Mouse (Mus musculus) spleen, postnatal 14 days (tissue): ENCODE results near the gene Isx.

Experiments used
- DNase-seq, 2 experiments: peaks; one replicate each; pipeline ENCODE4 v3.0.0; 2021 to 2022; ENCODE audit warnings: low spot score in 2 of 2

Isx gene

DNA sequence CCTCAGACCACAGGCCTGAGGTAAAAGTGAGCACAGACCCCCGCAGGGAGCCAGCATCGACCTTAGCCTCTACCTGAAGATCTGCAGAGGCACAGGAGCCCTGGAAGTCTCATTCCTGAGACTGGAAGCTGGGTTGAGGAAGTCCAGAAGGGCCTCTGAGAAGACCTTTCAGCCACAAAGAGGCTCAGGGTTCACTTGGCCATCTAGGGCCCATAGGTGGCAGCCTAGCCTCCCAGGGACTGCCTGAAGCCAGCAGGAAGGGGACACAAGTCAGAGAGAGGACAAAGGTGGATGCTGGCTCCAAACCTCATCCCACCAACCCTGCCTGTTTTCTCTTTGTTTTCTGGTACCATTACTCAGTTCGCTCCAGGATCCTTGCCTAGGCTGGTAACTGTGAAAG, at the start of gene Isx:
Isx (plus strand) TSS at position 234 of the 400 bp plus-strand sequence.
- no peak for DNase-seq

DNA sequence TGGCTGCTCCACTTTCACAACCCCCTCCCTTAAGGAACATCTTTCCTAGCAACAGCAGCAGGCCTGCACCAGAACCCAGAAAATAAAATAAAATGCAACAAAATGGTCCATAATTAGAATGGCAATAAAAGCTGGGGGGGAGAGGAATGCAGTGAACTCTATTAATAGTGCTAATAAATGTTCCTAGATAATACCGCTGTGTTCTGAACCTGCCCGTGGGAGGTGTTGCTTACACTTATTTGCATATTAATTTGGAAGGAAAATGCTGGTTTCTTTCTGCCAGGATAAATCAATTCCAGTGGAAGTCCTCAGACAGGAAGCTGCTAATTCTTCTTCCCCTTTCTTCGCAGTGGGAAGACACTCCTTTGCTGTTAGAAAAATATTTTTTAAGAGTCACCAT, 45.3 kb upstream of the Isx start:
- no peak for DNase-seq

DNA sequence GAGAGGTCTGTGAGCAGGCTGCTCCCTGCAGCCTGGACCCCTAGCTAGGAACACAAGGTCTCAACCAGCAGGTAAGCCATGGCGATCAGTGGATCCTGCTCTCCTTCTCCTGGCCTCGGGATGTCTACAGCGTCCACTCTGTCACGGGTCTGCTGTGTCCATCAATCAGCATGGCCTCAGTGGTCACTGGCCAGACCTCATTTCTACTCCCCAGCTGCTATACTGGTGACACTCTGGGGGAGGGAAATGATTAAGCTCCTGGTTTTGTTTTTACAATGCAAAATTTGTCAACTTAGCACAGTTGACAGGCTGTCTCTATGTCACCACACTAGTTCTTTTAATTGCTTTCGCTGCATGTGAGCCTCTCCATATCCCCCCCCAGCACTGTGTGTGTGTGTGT, 41.7 kb upstream of the Isx start:
- DNase-seq = no peak

DNA sequence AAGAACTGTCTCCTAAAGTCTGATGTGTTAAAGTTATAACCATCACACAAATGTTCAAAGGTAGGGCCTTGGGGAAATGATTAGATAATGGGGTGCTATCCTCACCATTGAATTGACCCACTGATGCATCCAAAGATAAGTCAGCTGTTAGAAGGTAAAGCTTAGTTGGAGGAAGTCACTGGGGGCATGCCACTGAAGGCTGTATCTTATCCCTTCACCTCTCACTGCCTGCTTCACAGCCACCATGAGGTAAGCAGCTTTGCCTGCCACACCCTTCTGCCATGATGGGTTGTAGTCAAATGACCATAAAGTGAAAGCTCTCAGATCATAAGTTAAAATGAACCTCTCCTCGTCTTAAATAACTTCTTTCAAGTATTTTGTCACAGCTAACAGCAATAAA, 38.7 kb upstream of the Isx start:
- DNase-seq = no peak

DNA sequence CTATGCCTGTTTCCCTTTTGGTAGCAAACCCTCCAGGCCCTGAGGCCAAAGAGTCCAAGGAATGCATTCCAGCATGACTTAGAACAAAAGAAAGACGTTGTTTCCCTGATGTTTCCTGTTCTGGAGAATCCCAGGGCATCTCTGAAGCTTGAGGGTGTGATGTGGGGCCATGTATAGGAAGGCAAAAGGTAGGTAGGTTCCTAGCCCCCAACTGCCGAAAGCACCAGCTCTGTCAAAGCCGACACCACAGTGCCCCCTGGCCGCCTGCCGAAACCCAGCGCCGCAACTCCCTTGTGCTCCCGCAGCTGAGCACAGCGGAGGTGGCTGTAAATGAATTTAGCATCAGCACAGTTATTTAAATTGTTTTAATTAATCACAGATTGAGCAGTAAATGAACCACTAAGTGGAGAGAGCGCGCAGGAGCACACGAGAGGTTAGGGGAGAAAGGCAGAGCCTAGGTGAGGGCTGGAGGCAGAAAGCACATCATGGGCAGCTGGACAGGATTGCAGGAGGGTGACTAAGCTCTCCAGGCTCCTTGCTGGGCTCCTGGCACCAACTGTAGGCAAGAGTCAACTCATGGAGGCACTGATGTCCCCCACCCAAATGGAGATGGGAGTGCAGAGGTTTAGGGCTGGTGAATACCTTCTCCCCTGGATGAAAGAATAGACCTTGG, 25.5 kb upstream of the Isx start:
- no peak for DNase-seq

DNA sequence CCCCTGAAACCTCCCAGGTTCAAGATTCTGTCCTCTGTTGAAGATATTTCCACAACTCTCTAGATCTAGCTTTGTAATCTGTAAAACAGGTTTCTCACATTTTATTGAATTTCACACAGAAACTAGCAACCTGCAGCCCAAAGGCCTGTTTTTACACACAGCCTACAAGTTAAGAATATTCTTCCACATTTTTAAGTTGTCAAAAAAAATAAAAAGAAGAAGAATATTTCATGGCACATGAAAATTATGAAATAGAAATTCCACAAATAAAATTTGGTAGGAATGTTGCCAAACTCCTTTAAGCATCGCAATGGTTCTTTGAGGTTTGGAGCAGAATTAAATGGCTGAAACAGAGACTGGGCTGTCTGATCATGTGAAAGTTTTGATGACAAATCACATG, 24.3 kb upstream of the Isx start:
- no peak for DNase-seq

DNA sequence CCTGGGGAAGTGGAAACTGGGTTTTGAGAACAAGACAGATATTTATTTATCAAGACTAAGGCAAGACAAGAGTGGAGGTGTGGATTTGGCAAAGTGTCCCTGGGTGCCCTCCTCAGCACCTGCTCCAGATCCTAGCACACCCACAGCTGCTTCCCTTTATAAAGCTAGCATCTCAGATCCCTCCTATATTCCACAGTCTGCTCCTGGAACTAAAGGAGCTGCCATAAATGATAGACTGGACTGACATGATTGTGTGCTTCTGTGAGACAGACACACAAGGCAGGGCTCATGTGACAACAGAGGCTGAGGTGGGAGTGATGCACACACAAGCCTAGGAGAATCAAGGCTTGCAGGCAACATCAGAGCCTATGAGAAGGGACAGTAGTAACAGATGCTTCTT, 22.0 kb upstream of the Isx start:
- DNase-seq = no peak

DNA sequence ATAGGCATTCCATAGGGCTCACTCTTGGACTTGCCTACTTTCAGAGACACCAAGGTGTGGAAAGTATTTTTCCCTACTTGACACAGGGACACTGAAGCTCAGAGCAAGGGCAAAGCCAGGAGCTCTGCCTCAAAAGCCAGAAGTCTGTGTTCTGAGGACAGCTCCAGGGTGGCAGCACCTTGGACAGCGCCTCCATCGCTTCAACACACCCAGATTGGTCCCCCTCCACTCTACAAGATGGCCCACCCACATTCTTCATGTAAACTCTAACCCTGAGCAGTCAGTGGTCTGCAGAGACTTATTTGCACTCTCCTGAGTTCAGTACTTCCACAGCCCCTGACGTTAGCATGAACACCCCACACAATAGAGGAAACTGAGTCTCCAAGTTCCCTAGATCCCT, 21.1 kb upstream of the Isx start:
- DNase-seq = no peak

DNA sequence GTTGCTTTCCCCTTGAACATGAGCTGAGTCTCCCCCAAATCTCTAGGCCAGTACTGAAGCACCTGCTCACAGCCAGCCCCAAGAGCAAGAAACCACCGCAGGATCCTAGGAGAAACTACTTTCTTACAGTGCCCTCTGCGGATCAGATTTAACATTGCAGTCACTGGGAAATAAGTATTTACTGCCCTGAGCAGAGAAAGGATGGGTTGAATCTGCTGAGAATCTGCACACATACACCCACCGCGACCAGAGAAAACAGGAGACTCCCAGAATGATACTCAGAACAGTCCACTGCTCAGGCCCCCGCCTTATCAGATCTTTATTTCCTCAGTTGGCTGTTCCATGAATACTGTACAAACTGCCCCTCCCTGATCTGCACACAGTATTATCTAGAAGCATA, 19.5 kb upstream of the Isx start:
- no peak for DNase-seq

DNA sequence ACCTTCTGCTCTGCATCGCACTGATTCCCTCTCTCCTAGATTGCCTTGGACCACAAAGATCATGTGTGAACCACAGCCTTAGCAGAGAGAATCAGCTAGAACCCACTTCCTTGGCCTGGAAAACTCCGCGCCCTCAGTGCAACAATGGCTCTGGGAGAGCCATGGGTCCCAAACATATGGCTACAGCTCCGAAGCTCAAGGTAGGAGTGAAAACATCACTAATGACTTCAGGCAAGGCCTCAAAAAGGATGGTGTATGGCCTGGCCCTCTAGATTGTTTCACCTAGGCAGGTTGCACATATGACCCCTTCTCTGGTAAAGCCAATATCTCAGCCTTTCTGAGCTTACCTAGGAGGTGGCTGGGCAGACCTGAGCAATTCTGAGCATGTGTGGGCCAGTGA, 18.2 kb upstream of the Isx start:
- no peak for DNase-seq

DNA sequence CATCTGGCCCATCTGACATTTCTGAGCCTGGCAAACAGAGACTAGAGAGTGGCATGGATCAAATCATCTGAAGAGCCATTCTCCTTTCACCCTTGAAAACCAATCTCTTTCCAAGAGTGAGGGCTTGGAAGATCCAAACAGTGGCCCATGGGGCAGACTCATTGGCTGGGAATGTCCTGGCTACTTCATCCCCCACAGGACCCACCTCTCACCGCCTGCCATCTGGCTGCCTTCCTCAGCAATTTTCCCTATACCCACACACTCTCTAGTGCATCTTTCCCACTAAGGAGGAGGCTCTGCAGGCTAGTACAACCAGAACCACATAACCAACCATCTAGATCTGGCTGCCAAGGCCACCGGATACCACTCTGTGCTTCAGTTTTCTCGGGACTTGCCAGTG, 17.6 kb upstream of the Isx start:
- no peak for DNase-seq

DNA sequence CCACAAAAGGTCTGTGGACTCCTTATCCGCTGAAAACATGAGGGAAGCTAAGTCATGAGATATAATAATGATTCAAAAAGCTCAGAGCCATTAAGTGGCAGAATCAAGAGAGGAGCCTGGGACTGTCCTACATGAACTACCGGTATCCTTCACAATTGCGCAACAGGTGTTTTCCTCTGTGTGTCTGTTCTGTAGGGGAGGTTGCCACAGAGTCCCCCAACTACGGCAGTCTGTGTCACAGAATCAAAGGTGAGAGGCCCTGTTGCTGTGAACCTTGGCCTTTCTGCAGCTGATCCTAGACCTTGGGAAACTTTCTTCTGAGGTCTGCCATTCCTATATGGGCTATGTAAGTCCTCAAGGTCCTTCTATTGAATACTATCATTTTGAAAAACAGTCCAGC, 13.7 kb upstream of the Isx start:
- DNase-seq = no peak

DNA sequence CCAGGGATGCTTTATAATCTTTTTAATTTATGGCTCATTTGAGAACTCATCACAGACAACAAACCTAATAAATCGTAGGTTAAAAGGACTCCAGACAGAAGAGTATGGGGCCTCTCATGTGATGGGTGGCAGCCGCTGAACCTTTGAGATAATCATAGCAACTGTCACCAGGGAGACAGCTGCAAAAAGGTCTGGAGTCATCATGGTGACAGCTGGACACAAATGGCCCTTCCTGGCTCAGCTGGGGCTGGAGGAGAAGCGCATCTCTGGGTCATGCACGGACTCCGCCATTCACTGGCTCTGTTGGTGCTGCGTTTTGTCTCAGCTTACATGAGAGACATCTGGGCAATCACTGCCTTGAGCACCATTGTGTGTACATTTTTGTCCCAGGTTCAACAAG, 12.5 kb upstream of the Isx start:
- no peak for DNase-seq

DNA sequence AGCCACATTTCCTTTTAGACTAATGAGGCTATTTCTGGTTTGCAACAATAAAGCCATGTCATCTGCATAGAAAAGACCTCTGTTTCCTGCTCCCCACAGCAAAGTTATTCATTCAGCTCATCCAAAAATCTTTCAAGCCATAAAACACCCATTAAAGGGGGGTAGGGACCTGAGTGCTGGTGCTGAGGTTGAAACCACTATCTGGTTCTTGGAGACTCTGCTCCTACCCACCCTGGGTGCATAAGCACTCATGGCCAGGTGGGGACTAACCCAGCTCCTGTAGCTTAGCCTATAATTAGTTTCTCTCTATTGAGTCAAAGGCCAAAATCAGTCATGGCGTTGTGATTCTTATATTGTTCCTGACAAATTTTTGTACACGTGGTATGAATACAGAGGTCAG, 10.4 kb upstream of the Isx start:
- DNase-seq = no peak

DNA sequence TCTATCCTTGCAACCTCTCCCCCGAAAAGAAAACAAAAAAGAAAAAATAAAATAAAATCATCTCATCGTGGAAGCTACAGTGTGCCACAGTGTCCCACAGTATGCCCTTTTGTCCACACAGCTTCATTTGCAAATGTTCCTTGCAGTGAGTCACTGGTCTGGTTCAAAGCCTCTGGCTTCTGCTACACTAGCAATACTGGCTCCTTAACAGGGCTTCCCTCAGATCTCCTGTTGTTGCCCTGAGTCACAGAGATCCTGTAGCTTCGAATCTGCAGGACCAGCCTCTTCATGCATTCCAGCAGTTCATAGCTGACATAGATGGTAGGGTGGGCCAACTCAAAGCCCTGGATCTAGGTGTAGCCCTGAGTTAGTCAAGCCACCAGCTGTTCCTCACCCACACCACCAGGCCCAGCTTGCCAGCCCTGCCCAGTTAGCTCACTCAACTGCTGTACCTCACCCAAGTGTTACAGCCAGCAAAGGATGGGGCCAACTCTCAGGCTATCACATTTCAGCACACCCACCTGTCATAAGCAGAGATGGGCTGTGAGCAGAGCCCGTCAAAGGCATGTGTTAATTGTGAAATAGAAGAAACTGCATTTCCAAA, 2.5 kb upstream of the Isx start:
- no peak for DNase-seq

DNA sequence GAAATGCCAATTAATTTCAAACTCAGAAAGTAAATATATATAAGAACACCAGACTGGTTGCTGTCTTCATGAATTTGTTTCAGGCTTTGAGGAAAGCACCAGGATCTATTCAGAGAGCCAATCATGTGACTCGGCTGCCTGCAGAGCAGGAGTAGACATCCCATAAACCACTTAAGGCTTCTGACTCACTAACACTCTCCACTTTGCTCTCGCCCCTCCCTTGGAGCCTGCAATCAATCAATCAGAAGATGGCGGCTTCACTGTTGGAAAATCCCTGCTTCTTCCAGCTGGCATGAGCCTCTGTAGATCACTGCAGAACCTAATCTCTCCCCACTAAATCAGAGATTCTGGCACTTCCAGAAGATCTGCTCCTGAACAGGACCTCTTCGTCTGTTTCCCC, 1.3 kb upstream of the Isx start:
- no peak for DNase-seq

DNA sequence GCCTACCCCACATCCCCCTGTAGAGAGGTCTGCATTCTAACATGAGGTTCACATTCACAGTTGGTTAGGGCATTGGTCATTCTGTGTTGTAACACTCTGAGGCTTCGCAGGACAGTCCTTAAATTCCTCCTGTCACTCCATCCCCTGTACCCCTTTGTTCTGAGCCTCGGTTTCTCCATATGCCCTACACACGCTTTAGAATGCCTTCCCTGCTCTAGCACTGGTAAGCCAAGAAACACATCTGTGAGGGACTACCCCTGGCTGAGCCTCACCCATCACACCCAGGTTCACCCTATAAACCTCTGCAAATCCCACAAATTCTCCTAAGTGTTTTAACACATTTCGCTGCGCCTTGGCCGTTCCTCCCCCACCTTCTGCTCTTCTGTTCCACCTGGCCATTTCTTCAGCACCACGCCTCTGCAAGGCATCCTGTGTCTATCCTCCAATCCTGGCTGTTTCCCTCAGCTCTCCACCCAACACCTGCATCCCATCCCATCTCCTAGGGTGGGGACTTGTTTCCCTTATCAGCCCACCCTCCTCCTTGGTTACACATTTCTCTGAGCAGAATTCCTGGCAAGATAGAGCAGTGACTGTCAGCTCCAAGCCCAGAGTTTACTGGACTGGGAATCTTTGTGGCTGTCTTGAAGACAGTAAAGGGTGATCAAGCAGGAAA, 686 bp upstream of the Isx start:
- DNase-seq = no peak

DNA sequence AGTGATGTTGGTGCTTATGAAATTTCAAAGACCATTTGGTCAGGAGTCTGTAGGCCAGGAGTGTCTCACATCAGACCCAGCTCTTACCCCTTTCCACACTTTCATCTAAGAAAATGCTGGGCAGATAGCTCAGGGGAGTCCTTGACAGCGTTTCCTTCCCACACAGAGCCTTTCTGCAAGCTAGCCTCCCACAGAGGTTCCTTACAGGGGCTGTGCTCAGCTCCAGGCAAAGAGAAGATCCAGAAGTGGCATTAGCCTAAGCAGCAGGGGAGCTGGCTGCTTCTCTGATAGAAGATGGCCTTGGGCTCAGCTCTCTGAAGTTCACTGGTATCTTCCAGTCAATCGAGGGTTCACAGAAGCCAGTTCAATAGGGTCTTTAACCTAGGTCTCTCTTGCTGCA, 1.6 kb downstream of the Isx start:
- no peak for DNase-seq

DNA sequence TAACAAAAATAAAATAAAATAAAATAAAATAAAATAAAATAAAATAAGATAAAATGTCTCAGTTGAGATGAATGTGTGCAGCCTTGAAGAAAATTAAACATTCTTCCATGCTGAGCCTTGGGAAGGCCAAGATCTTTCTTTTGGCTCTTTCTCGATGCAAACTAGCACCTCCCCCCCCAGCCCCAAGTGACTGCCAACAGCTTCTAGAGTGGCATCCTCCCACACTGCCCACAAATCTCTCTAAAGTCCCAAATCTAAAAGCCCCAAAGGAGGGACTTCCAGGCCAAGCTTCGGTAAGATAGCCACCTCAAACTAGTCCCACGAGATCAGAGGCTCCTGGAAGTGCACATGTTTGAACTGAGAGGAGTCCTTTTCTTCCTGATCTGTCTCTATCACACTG, 5.7 kb downstream of the Isx start:
- no peak for DNase-seq

DNA sequence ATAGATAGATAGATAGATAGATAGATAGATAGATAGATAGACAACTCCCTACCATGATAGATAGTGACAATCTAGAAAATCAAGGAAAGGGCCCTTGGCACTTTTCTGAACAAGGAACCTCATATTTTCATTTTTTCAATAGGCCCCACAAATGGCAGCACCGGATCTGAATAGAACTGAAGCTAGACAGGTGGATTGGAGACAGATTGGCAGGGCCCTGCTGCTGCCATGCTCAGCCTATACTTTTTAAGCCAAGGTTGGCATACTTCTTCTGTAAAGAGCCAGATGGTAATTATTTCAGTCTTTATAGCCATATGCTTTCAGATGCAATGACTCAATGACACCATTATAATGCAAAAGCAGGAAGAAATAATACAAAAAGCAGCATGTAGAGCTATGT, 15.8 kb downstream of the Isx start:
- no peak for DNase-seq

DNA sequence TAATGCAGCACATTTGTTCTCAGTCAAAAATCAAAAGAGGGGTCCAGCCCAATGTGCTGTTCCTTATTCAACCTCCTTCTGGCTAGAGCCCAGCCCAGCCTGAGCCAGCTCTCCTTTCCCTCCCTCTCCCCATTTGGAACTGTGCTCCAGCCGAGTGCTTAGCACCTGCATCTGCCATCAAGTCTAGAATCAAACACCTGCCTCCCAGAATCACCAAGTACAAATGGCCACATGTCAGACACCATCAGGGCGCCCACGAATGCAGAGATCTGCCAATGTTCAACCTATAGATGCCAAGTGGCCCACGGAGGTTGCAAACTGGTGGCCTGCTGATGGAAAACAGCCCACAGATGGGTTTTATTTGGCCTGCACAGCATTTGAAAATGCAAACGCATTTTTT, 18.1 kb downstream of the Isx start:
- DNase-seq = no peak

DNA sequence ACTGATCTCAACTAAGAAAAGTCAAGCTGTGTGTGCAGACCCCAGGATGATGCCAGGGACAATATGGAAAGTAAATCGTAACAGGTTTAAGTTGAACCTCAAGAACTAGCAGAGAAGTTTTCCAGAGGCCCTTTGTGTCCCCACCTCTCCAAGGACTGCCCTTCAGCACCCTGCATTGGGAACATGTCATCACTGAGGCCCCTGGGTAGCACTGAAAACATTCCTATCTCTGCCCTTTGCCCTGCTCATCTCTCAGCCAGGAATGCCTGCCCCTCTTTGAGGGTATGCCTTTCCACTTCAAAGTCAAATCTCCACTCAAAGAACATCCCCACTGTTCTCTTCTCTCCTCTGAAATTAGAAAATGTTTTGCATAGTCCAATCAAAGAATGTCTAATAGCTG, 23.3 kb downstream of the Isx start:
- no peak for DNase-seq

DNA sequence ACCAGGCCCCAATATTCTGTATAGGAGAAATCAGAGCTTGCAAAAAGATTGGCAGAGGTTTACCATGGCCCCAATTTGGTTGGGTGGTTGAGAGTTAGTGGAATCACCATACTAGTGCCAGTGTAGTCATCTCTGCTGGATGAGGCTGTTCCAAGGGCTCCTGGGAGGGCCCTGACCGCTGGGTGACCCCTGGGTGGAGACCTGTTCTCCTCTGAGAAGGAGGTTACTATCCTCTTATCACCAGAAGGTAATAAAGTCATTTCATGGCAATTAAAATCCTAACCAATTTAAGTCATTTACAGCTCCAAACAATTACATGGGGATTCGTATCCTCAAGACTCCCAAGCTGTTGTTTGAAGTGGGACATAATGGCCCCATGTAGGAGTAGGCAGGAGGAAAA, 24.3 kb downstream of the Isx start:
- DNase-seq = no peak

DNA sequence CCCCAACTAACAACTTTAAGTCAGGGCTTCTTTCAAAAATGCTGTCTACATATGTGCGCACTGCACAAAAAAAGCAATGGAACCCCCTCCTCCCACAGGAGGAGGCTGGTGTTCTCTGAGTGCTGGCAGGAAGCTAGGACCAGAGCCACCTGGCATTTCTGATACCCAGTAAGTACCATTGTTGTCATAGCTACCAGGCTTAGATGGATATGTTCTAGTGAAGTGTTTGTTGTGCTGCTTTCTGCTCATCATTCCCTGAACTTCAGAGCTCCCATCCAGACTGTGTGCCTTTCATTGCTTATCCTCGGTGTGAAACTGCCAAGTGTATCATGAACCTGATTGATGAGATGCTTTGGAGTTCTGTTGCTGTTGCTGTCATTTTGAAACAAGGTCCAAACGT, 26.8 kb downstream of the Isx start:
- no peak for DNase-seq
